In genomic region chr4:101436761-101437512, GRCm38 (mm10) we compare ENCODE assay signal across 8 mouse cellular contexts. TPM values are rescaled to one million over a fixed set of nuclear protein-coding genes. Genes with fewer than 3 reads are reported as not detected.
DNase-seq lines count a peak whose midpoint lies in the region; ATAC-seq and TF ChIP-seq lines count a peak whose summit lies in the region.

No protein-coding gene starts in this region.

- DNase-seq in lung, embryonic 14.5 days: peak; percentile 55
- DNase-seq in lung, adult 2 months: no peak
- DNase-seq in cerebellum, postnatal 4 days (ENCODE audit: low spot score in 2 of 2): peak; percentile 31 to 66
- DNase-seq in left cerebral cortex, adult 18-20 months (ENCODE audit: low spot score in 2 of 2): peak; percentile 72 to 83
- peak; percentile 18 for DNase-seq in stomach, postnatal 0 days (ENCODE audit: low spot score)
- DNase-seq in spleen, adult 12 weeks (ENCODE audit: low spot score): no peak
- DNase-seq in embryo, embryonic 11 days: no peak

- H3K9ac ChIP-seq in lung, embryonic 14.5 days: no peak overlapping the region
- no peak overlapping the region for H3K9ac ChIP-seq in heart, embryonic 11.5 days (ENCODE audit: low read depth, low read length)
- no peak overlapping the region for H3K9ac ChIP-seq in stomach, postnatal 0 days (ENCODE audit: low read length)

- no peak for TF ChIP-seq CTCF in lung, embryonic 14.5 days (IDR thresholded peaks at IDR 0.05; ENCODE audit: low read depth)
- no peak for TF ChIP-seq CTCF in lung, adult 2 months (IDR thresholded peaks at IDR 0.05; ENCODE audit: insufficient read depth, low read length)
- TF ChIP-seq CTCF in stomach, postnatal 0 days (IDR thresholded peaks at IDR 0.05; ENCODE audit: low read depth): no peak

- ATAC-seq in lung, embryonic 14.5 days (ENCODE audit: insufficient read depth): 0 out of 2 replicates have a peak, but pooled peaks have one; percentile 29
- ATAC-seq in heart, embryonic 11.5 days (replicated peaks; ENCODE audit: insufficient number of reproducible peaks, low FRiP score, low TSS enrichment): no peak
- no peak for ATAC-seq in stomach, postnatal 0 days (ENCODE audit: low FRiP score, low TSS enrichment)

- H3K4me3 ChIP-seq in lung, embryonic 14.5 days (ENCODE audit: low read depth, low read length): no peak overlapping the region
- no peak overlapping the region for H3K4me3 ChIP-seq in lung, adult 2 months (replicated peaks; ENCODE audit: extremely low read depth, low read depth, low read length)
- H3K4me3 ChIP-seq in heart, embryonic 11.5 days (ENCODE audit: low read depth, low read length): no peak overlapping the region
- no peak overlapping the region for H3K4me3 ChIP-seq in stomach, postnatal 0 days (ENCODE audit: low read depth, low read length)

- peaks cover 10% of the 10 kb centered on the region for H3K4me1 ChIP-seq in lung, embryonic 14.5 days (ENCODE audit: insufficient read depth)
- H3K4me1 ChIP-seq in lung, adult 2 months (ENCODE audit: control insufficient read depth, insufficient read depth, low read length): no peaks in the 10 kb centered on the region
- peaks cover 45% of the 10 kb centered on the region for H3K4me1 ChIP-seq in heart, embryonic 11.5 days (ENCODE audit: control insufficient read depth, insufficient read depth, low read length)
- peaks cover 5% of the 10 kb centered on the region; the same call in 1 of the 2 replicates for H3K4me1 ChIP-seq in stomach, postnatal 0 days (replicated peaks; ENCODE audit: control insufficient read depth, insufficient read depth)

- 70% methylated on average over 8 of the region's 8 CpGs for WGBS in lung, embryonic 14.5 days
- 78% methylated on average over 8 of the region's 8 CpGs for WGBS in lung, adult 2 months
- WGBS in heart, embryonic 11.5 days (ENCODE audit: insufficient replicate concordance): 66% methylated on average over 8 of the region's 8 CpGs
- WGBS in stomach, postnatal 0 days: 62% methylated on average over 8 of the region's 8 CpGs

- H3K27ac ChIP-seq in lung, embryonic 14.5 days (ENCODE audit: low read depth): no peak overlapping the region
- peak overlapping the region; percentile 6; the same call in 1 of the 2 replicates for H3K27ac ChIP-seq in heart, embryonic 11.5 days (ENCODE audit: low read depth, low read length)
- H3K27ac ChIP-seq in stomach, postnatal 0 days (replicated peaks): no peak overlapping the region

- no peak for TF ChIP-seq POLR2A in lung, adult 2 months (IDR thresholded peaks at IDR 0.05; ENCODE audit: borderline replicate concordance, extremely low read depth, low read depth, low read length)

- H3K9me3 ChIP-seq in lung, embryonic 14.5 days (ENCODE audit: low read depth, low read length): no peaks in the 10 kb centered on the region
- no peaks in the 10 kb centered on the region for H3K9me3 ChIP-seq in heart, embryonic 11.5 days (replicated peaks; ENCODE audit: control insufficient read depth, low read length)
- no peaks in the 10 kb centered on the region for H3K9me3 ChIP-seq in stomach, postnatal 0 days (ENCODE audit: control insufficient read depth, low read length)

- H3K4me2 ChIP-seq in lung, embryonic 14.5 days: no peak overlapping the region
- H3K4me2 ChIP-seq in heart, embryonic 11.5 days: no peak overlapping the region
- no peak overlapping the region for H3K4me2 ChIP-seq in stomach, postnatal 0 days (replicated peaks; ENCODE audit: low read depth)

- H3K27me3 ChIP-seq in lung, embryonic 14.5 days (ENCODE audit: insufficient read depth, low read length): no peaks in the 10 kb centered on the region
- no peaks in the 10 kb centered on the region for H3K27me3 ChIP-seq in heart, embryonic 11.5 days (ENCODE audit: control insufficient read depth, insufficient read depth, low read length)
- H3K27me3 ChIP-seq in stomach, postnatal 0 days (ENCODE audit: control insufficient read depth, insufficient read depth, low read length): no peaks in the 10 kb centered on the region

- H3K36me3 ChIP-seq in lung, embryonic 14.5 days (ENCODE audit: insufficient read depth): no peaks in the 10 kb centered on the region
- no peaks in the 10 kb centered on the region for H3K36me3 ChIP-seq in heart, embryonic 11.5 days (ENCODE audit: control insufficient read depth, insufficient read depth, low read length)
- H3K36me3 ChIP-seq in stomach, postnatal 0 days (ENCODE audit: control insufficient read depth, insufficient read depth, low read length): no peaks in the 10 kb centered on the region

- TF ChIP-seq EP300 in stomach, postnatal 0 days (optimal IDR thresholded peaks at IDR 0.05): no peak

RNA-seq across cellular contexts. Expression of gene Ak4, which starts 17.9 kb away (rescaled TPM):
- polyA plus RNA-seq in lung, embryonic 14.5 days (2014; fragmentation: Nextera tagmentation; extraction: Ambion mirVana): 5.2 and 5.9 TPM in 2 replicates
- polyA plus RNA-seq in lung, adult 2 months (2012; rRNA removed): 1.6 and 1.7 TPM in 2 replicates
- polyA plus RNA-seq in heart, embryonic 11.5 days (2014; fragmentation: Nextera tagmentation; extraction: Ambion mirVana): 9.4 and 18.1 TPM in 2 replicates
- 10 to 100 TPM; 40.4 to 55.9 TPM for total RNA-seq in left cerebral cortex, adult 18-20 months (2021)
- 15.8 and 16.4 TPM in 2 replicates for polyA plus RNA-seq in stomach, postnatal 0 days (2015; fragmentation: Nextera tagmentation; extraction: Ambion mirVana)

RNA-seq across cellular contexts. Expression of gene Dnajc6, which starts 59.5 kb away (rescaled TPM):
- polyA plus RNA-seq in lung, embryonic 14.5 days (2014; fragmentation: Nextera tagmentation; extraction: Ambion mirVana): 0.11 and 0.16 TPM in 2 replicates
- polyA plus RNA-seq in lung, adult 2 months (2012; rRNA removed): 1.2 and 1.9 TPM in 2 replicates
- polyA plus RNA-seq in heart, embryonic 11.5 days (2014; fragmentation: Nextera tagmentation; extraction: Ambion mirVana): 0.21 and 0.27 TPM in 2 replicates
- total RNA-seq in left cerebral cortex, adult 18-20 months (2021): 100 to 1,000 TPM; 306 to 307 TPM
- 0.81 and 0.83 TPM in 2 replicates for polyA plus RNA-seq in stomach, postnatal 0 days (2015; fragmentation: Nextera tagmentation; extraction: Ambion mirVana)

Comparison
In these comparisons a context has a peak if more than half of its experiments do, and no peak if none do; other contexts are left out.
1. DNase-seq: peak in lung, embryonic 14.5 days (single experiment), cerebellum, postnatal 4 days (2 of 2), left cerebral cortex, adult 18-20 months (2 of 2) and stomach, postnatal 0 days (single experiment); none in lung, adult 2 months (single experiment), spleen, adult 12 weeks (single experiment) and embryo, embryonic 11 days (single experiment).